Mouse (Mus musculus) intestine, embryonic 16.5 days (tissue): Measurements from ENCODE around the gene Tnnt2. TPM values are rescaled to one million over a fixed set of nuclear protein-coding genes. Genes with fewer than 3 reads are reported as not detected.

Experiments used
- ATAC-seq: fragments of 200-750 bp; cut with Nextera tagmentation; 2 replicates; pipeline ENCODE4 v1.8.0; 2017; ENCODE audit warnings: moderate TSS enrichment, moderate library complexity
- H3K27ac ChIP-seq: fragments of 300-500 bp; sonication (generic); 2 replicates; pipeline ENCODE4 v1.5.1; 2014; ENCODE audit warnings: mild to moderate bottlenecking, low read length
- H3K27me3 ChIP-seq: fragments of 300-500 bp; sonication (generic); replicated peaks from 2 replicates; pipeline ENCODE4 v1.6.1; 2014; ENCODE audit warnings: low read length, control low read depth, mixed read lengths; ENCODE audit not compliant: control insufficient read depth, insufficient read depth
- H3K36me3 ChIP-seq: fragments of 300-500 bp; sonication (generic); 2 replicates; pipeline ENCODE4 v1.6.1; 2014; ENCODE audit warnings: low read length, control low read depth; ENCODE audit not compliant: control insufficient read depth, insufficient read depth
- H3K4me1 ChIP-seq: fragments of 300-500 bp; sonication (generic); 2 replicates; pipeline ENCODE4 v1.6.1; 2014; ENCODE audit warnings: low read length, control low read depth, mixed read lengths; ENCODE audit not compliant: control insufficient read depth, insufficient read depth
- H3K4me2 ChIP-seq: fragments of 300-500 bp; sonication (generic); 2 replicates; pipeline ENCODE4 v1.6.1; 2014; ENCODE audit warnings: low read depth, low read length, control low read depth
- H3K4me3 ChIP-seq: fragments of 300-500 bp; sonication (generic); 2 replicates; pipeline ENCODE4 v1.5.1; 2014; ENCODE audit warnings: mild to moderate bottlenecking, low read length
- H3K9ac ChIP-seq: fragments of 300-500 bp; sonication (generic); 2 replicates; pipeline ENCODE4 v1.6.1; 2014; ENCODE audit warnings: low read depth, low read length
- H3K9me3 ChIP-seq: fragments of 300-500 bp; sonication (generic); 2 replicates; pipeline ENCODE4 v1.6.1; 2016; ENCODE audit warnings: low read length, control low read depth; ENCODE audit not compliant: control insufficient read depth
- WGBS: fragments of 180-500 bp; shearing (Covaris S2); extraction: QIAGEN DNeasy Blood & Tissue Kit; methylation state at CpG from one replicate; pipeline ENCODE4 v1.1.7; 2014; 5-methylcytosine and 5-hydroxymethylcytosine counted together
- polyA plus RNA-seq: library from polyadenylated mRNA; unstranded; fragments of >200 nt; fragmentation: Nextera tagmentation; extraction: Ambion mirVana; gene quantifications from 2 replicates; pipeline ENCODE4 v1.2.1, GENCODE M21; 2015

The Tnnt2 gene
- polyA plus RNA-seq, 1 experiment from 2014 or later, result 26.7 TPM

GRCm38 (mm10) chr1:135877248-135877647 is 41.1 kb downstream of the Tnnt2 start:
- Histone ChIP-seq H3K4me2 (no peak overlapping the region), H3K4me1 (0 out of 2 replicates have a peak, but pooled peaks cover 5% of the 10 kb centered on the region), H3K4me3 (no peak overlapping the region), H3K9ac (no peak overlapping the region), H3K9me3 (no peaks in the 10 kb centered on the region), H3K27me3 (no peaks in the 10 kb centered on the region; the same call in 1 of the 2 replicates), H3K27ac (no peak overlapping the region), H3K36me3 (no peaks in the 10 kb centered on the region)
- peak; percentile 84 for ATAC-seq
- WGBS, result 43% methylated on average over 2 of the region's 2 CpGs

GRCm38 (mm10) chr1:135882385-135883109 is 46.4 kb downstream of the Tnnt2 start:
- Histone ChIP-seq H3K27ac (no peak overlapping the region), H3K36me3 (no peaks in the 10 kb centered on the region), H3K9me3 (no peaks in the 10 kb centered on the region), H3K4me2 (no peak overlapping the region), H3K27me3 (no peaks in the 10 kb centered on the region), H3K9ac (no peak overlapping the region), H3K4me1 (0 out of 2 replicates have a peak, but pooled peaks cover under 1% of the 10 kb centered on the region), H3K4me3 (no peak overlapping the region)
- no peak for ATAC-seq
- 70% methylated on average over 10 of the region's 10 CpGs for WGBS

- Histone ChIP-seq H3K36me3 (no peaks in the 10 kb centered on the region), H3K9me3 (no peaks in the 10 kb centered on the region), H3K27ac (no peak overlapping the region), H3K4me2 (no peak overlapping the region), H3K27me3 (no peaks in the 10 kb centered on the region), H3K4me1 (no peaks in the 10 kb centered on the region), H3K9ac (no peak overlapping the region), H3K4me3 (no peak overlapping the region)
- WGBS, result 75% methylated on average over 20 of the region's 20 CpGs
- no peak for ATAC-seq
Observed at GRCm38 (mm10) chr1:135889461-135890185, 53.5 kb downstream of the Tnnt2 start.

GRCm38 (mm10) chr1:135891424-135892216 is 55.5 kb downstream of the Tnnt2 start:
- no peak for ATAC-seq
- no peak overlapping the region for H3K4me2 ChIP-seq
- 67% methylated on average over 11 of the region's 11 CpGs for WGBS
- H3K9me3 ChIP-seq, result no peaks in the 10 kb centered on the region
- no peak overlapping the region for H3K4me3 ChIP-seq
- H3K27ac ChIP-seq, result no peak overlapping the region
- no peak overlapping the region for H3K9ac ChIP-seq
- no peaks in the 10 kb centered on the region for H3K36me3 ChIP-seq
- H3K27me3 ChIP-seq, result no peaks in the 10 kb centered on the region
- H3K4me1 ChIP-seq, result 0 out of 2 replicates have a peak, but pooled peaks cover 3% of the 10 kb centered on the region

GRCm38 (mm10) chr1:135892233-135892632 is 56.1 kb downstream of the Tnnt2 start:
- no peak overlapping the region for H3K9ac ChIP-seq
- no peaks in the 10 kb centered on the region for H3K27me3 ChIP-seq
- no peak for ATAC-seq
- no peaks in the 10 kb centered on the region for H3K9me3 ChIP-seq
- WGBS, result 74% methylated on average over 6 of the region's 6 CpGs
- H3K4me3 ChIP-seq, result no peak overlapping the region
- no peak overlapping the region for H3K4me2 ChIP-seq
- H3K4me1 ChIP-seq, result 0 out of 2 replicates have a peak, but pooled peaks cover 3% of the 10 kb centered on the region
- no peak overlapping the region for H3K27ac ChIP-seq
- no peaks in the 10 kb centered on the region for H3K36me3 ChIP-seq

GRCm38 (mm10) chr1:135892764-135893163 is 56.6 kb downstream of the Tnnt2 start:
- H3K27ac ChIP-seq, result no peak overlapping the region
- WGBS, result 76% methylated on average over 6 of the region's 6 CpGs
- no peaks in the 10 kb centered on the region for H3K9me3 ChIP-seq
- H3K9ac ChIP-seq, result no peak overlapping the region
- no peak overlapping the region for H3K4me3 ChIP-seq
- H3K36me3 ChIP-seq, result no peaks in the 10 kb centered on the region
- ATAC-seq, result no peak
- H3K4me1 ChIP-seq, result 0 out of 2 replicates have a peak, but pooled peaks cover 3% of the 10 kb centered on the region
- H3K27me3 ChIP-seq, result no peaks in the 10 kb centered on the region
- H3K4me2 ChIP-seq, result no peak overlapping the region

- Histone ChIP-seq H3K27me3 (no peaks in the 10 kb centered on the region), H3K4me1 (0 out of 2 replicates have a peak, but pooled peaks cover 3% of the 10 kb centered on the region), H3K4me2 (no peak overlapping the region), H3K27ac (no peak overlapping the region), H3K36me3 (no peaks in the 10 kb centered on the region), H3K4me3 (no peak overlapping the region), H3K9me3 (no peaks in the 10 kb centered on the region), H3K9ac (no peak overlapping the region)
- WGBS, result 67% methylated on average over 3 of the region's 3 CpGs
- no peak for ATAC-seq
Observed at GRCm38 (mm10) chr1:135893377-135893776, 57.2 kb downstream of the Tnnt2 start.

- ATAC-seq, result no peak; the same call in 1 of the 2 replicates
- H3K27ac ChIP-seq, result no peak overlapping the region
- 0 out of 2 replicates have a peak, but pooled peaks cover 3% of the 10 kb centered on the region for H3K4me1 ChIP-seq
Observed at GRCm38 (mm10) chr1:135895367-135895766, 59.2 kb downstream of the Tnnt2 start.

GRCm38 (mm10) chr1:135899295-135899694 is 63.1 kb downstream of the Tnnt2 start:
- H3K4me3 ChIP-seq, result no peak overlapping the region
- no peak overlapping the region for H3K4me2 ChIP-seq
- no peak overlapping the region for H3K27ac ChIP-seq
- H3K36me3 ChIP-seq, result no peaks in the 10 kb centered on the region
- H3K27me3 ChIP-seq, result no peaks in the 10 kb centered on the region
- WGBS, result 88% methylated on average over 6 of the region's 6 CpGs
- no peaks in the 10 kb centered on the region for H3K9me3 ChIP-seq
- ATAC-seq, result no peak
- H3K9ac ChIP-seq, result no peak overlapping the region
- H3K4me1 ChIP-seq, result 0 out of 2 replicates have a peak, but pooled peaks cover 3% of the 10 kb centered on the region

More at GRCm38 (mm10) chr1:135895367-135895766, 59.2 kb downstream of the Tnnt2 start:
- no peak overlapping the region for H3K4me2 ChIP-seq
- H3K36me3 ChIP-seq, result no peaks in the 10 kb centered on the region
- H3K27me3 ChIP-seq, result no peaks in the 10 kb centered on the region
- no peaks in the 10 kb centered on the region for H3K9me3 ChIP-seq
- 64% methylated on average over 4 of the region's 4 CpGs for whole genome bisulfite sequencing
- no peak overlapping the region for H3K4me3 ChIP-seq
- no peak overlapping the region for H3K9ac ChIP-seq
